In genomic region chr15:85735063-85735835, GRCm38 (mm10) we compare ENCODE assay signal across 8 mouse cellular contexts. TPM values are rescaled to one million over a fixed set of nuclear protein-coding genes. Genes with fewer than 3 reads are reported as not detected.
A peak's percentile ranks its signal among the peaks of the same experiment; 100 is the strongest.
DNase-seq lines count a peak whose midpoint lies in the region; ATAC-seq and TF ChIP-seq lines count a peak whose summit lies in the region.

No protein-coding gene starts in this region.

- no peaks in the 10 kb centered on the region for H3K36me3 ChIP-seq in forebrain, embryonic 15.5 days

- no peaks in the 10 kb centered on the region for H3K9me3 ChIP-seq in forebrain, embryonic 15.5 days

- TF ChIP-seq POLR2A in lung, adult 2 months (IDR thresholded peaks at IDR 0.05; ENCODE audit: borderline replicate concordance, extremely low read depth, low read depth, low read length) = peak; percentile 14; the same call in 1 of the 2 replicates
- TF ChIP-seq POLR2A in olfactory bulb, adult 2 months (IDR thresholded peaks at IDR 0.05; ENCODE audit: insufficient read depth, low read depth, low read length) = no peak

- WGBS in forebrain, embryonic 15.5 days = 1% methylated on average over 78 of the region's 78 CpGs
- 1% methylated on average over 78 of the region's 78 CpGs for WGBS in lung, adult 2 months
- under 1% methylated on average over 78 of the region's 78 CpGs for WGBS in olfactory bulb, adult 2 months

- peak; percentile 81 for DNase-seq in ES-CJ7 (ENCODE audit: low read depth, low spot score)
- DNase-seq in c-Kit-positive CD71-positive TER-119-positive erythroid progenitor cells, embryonic 14.5 days (ENCODE audit: low spot score) = peak; percentile 41
- DNase-seq in heart, postnatal 25 days (ENCODE audit: low spot score) = peak; percentile 89
- DNase-seq in layer of hippocampus, adult 18-20 months (ENCODE audit: low spot score in 2 of 2) = peak; percentile 64 to 78
- DNase-seq in lung, adult 2 months = peak; percentile 94
- peak; percentile 66 to 70 for DNase-seq in thymus, adult 18-20 months

- H3K4me1 ChIP-seq in forebrain, embryonic 15.5 days = peaks cover 18% of the 10 kb centered on the region
- no peaks in the 10 kb centered on the region for H3K4me1 ChIP-seq in lung, adult 2 months (ENCODE audit: control insufficient read depth, insufficient read depth, low read length)
- peaks cover 19% of the 10 kb centered on the region for H3K4me1 ChIP-seq in olfactory bulb, adult 2 months (ENCODE audit: control insufficient read depth, insufficient read depth, low read length)

- peak overlapping the region; percentile 26 for H3K9ac ChIP-seq in forebrain, embryonic 15.5 days (replicated peaks)

- peak overlapping the region; percentile 85 for H3K4me2 ChIP-seq in forebrain, embryonic 15.5 days (replicated peaks)

- intact Hi-C loops in heart, postnatal 25 days (cut with DNase I) = loop anchor here (5.0 kb wide), 1 partner anchor 77 kb away; the partner anchor contains the start of gene Cdpf1

- ATAC-seq in forebrain, embryonic 15.5 days (replicated peaks) = peak; percentile 88

- H3K4me3 ChIP-seq in forebrain, embryonic 15.5 days = peak overlapping the region; percentile 62
- H3K4me3 ChIP-seq in lung, adult 2 months (replicated peaks; ENCODE audit: extremely low read depth, low read depth, low read length) = peak overlapping the region; percentile 78
- peak overlapping the region; percentile 50 for H3K4me3 ChIP-seq in olfactory bulb, adult 2 months (ENCODE audit: insufficient read depth, low read depth, low read length)

- no peak for TF ChIP-seq CTCF in lung, adult 2 months (IDR thresholded peaks at IDR 0.05; ENCODE audit: insufficient read depth, low read length)
- no peak for TF ChIP-seq CTCF in olfactory bulb, adult 2 months (IDR thresholded peaks at IDR 0.05; ENCODE audit: insufficient read depth, low read depth, low read length)

- peaks cover 60% of the 10 kb centered on the region for H3K27me3 ChIP-seq in forebrain, embryonic 15.5 days

- H3K27ac ChIP-seq in forebrain, embryonic 15.5 days (replicated peaks) = no peak overlapping the region
- H3K27ac ChIP-seq in olfactory bulb, adult 2 months (ENCODE audit: insufficient read depth, low read depth, low read length) = 0 out of 2 replicates have a peak overlapping the region, but pooled peaks have one; percentile 50

RNA-seq across cellular contexts. Expression of gene Ppara, which starts 0.5 kb away (rescaled TPM):
- 1.4 and 1.5 TPM in 2 replicates for polyA plus RNA-seq in forebrain, embryonic 15.5 days (2015; fragmentation: Nextera tagmentation; extraction: Ambion mirVana)
- total RNA-seq in heart, postnatal 25 days (2021) = 10 to 100 TPM; 44.7 to 58.8 TPM
- total RNA-seq in layer of hippocampus, adult 18-20 months (2021) = 1 to 10 TPM; 2.9 to 3.4 TPM
- polyA plus RNA-seq in lung, adult 2 months (2012; rRNA removed) = 2.2 and 2.3 TPM in 2 replicates
- polyA plus RNA-seq in olfactory bulb, adult 2 months (2012; ENCODE audit: insufficient read depth, insufficient read length, low replicate concordance, missing spikeins) = not detected in 2 replicates

Comparison
In these comparisons a context has a peak if more than half of its experiments do, and no peak if none do; other contexts are left out.
1. DNase-seq: peak in every context shown above with its lines; median percentile 94 in lung, adult 2 months; 89 in heart, postnatal 25 days; 81 in ES-CJ7; 71 in layer of hippocampus, adult 18-20 months; 68 in thymus, adult 18-20 months; 41 in c-Kit-positive CD71-positive TER-119-positive erythroid progenitor cells, embryonic 14.5 days.